Mouse (Mus musculus): ENCODE data around the gene Becn1.

Gene Becn1

DNA sequence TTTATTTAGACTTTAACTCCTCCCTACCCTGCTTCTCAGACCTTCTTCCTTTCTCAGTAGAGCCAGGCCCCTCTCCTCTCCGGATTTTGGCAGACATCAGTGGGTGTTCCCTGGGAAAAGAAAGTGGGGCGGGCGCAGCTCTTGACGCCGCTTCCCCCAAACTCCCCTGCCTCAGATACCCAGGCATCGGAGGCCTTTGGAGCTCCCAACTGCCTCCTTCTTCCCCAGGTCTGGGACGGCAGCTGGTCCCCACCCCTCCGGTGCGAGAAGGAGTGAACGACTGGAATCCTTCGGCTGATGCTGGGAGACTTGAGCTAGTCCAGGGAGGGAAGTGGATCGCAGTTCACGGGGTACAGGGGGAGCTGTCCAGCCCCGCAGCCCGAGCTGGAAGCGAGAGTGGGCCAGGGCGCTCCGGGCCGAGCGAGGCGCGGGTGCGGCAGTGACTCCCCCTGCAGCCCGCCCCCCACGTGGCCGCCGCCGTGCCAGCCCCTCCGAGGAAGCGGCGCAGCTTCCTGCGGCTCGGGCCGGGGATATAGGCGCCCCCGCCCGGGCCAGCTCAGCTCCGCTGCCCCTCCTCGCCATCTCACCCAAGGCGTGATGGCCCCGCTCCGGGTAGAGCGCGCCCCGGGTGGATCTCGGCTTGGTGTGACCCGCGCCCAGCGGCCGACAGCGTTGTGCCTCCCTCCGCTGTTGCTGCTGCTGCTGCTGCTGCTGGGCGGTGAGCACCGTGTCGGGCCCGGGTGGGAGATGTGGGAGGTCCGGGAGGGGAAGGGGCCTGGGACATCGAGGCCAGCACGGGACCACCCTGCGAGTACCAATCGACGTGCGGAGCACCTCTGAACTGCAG lies 56.0 kb downstream of the Becn1 start, which contains the start of gene Ramp2:
Gene Ramp2, plus strand, starts transcription at position 174 of the 847 bp plus-strand sequence.
- in situ Hi-C loops (cut with MboI, MseI), result loop anchor here (5.0 kb wide), 1 partner anchor 34 kb away; no protein-coding TSS in a partner anchor

DNA sequence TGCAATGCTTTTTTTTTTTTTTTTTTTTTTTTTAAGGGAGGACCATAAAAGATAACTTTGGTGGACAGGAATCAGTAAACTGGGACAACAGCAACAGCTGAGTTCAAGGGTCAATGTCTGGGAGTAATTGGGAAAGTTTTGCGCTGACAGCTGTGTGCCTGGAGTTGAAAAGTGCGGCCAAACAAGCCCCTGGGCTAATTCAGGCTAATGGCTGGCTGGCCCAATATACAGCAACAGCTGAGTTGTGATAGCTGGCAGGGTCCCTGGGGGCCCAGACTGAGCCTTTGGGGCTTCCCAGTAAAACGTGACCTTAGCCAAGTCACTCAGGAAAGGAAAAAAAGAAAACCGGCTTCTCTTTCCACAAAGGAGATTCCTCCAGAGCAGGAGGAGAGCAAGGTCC lies 57.0 kb downstream of the Becn1 start:
- in situ Hi-C loops (cut with MboI, MseI), result loop anchor here (5.0 kb wide), 1 partner anchor 33 kb away; no protein-coding TSS in a partner anchor

DNA sequence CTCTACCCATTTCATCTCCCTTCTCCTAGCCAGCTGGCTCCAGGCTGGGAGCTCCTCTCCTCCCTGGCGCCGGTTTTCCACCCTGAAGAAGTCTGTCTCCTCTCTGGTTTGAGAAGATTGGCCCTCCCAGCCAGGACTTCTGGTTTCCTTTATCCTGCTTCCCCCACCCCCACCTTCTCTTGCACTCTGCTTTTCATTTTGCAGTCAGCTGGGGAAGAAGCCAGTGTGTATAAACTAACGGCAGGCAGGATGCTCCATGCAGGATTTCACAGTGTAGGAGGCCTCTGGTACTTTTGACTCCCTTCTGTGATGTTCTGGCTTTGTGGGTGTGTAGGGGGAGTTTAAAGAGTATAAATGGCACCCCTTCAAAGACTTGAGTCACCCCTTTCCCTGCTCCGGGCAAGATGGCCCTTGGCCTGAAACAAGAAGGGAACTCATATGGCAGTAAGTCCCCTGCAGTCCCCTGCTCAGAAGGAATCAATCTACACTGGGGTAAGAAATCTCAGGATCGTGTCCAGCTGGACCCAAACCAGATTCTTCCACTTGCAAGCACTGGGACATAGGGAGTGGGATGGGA lies 63.9 kb downstream of the Becn1 start:
- in situ Hi-C loops (cut with MboI, MseI), result no loop called here

DNA sequence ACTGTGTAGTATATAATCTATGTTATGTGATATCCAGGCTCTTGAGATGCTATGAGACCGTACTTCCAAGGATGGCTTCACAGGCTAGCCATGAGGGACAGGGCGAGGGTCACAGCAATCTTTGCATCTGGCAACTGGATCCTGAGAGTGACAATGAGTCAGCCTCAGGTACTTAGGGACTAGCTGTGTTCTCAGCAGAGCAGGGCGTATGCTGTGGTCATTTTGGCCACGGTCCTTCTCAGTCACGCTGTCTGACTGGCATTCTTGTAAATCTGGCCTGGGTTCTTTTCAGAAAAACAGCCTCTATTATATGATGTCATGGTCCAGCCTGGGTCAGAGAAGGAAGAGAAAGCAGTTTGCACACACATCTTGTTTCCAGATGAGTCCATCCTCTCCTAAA lies 65.3 kb downstream of the Becn1 start:
- in situ Hi-C loops (cut with MboI, MseI), result no loop called here

All from T-helper 1 cell (primary cell).